Mouse (Mus musculus): ENCODE data around the gene Mcat.
"Not testable (repeated sequence)": the region's sequence is repeated elsewhere in the genome, so short reads cannot be mapped to it uniquely, and the experiment has no call there.

The Mcat gene

DNA sequence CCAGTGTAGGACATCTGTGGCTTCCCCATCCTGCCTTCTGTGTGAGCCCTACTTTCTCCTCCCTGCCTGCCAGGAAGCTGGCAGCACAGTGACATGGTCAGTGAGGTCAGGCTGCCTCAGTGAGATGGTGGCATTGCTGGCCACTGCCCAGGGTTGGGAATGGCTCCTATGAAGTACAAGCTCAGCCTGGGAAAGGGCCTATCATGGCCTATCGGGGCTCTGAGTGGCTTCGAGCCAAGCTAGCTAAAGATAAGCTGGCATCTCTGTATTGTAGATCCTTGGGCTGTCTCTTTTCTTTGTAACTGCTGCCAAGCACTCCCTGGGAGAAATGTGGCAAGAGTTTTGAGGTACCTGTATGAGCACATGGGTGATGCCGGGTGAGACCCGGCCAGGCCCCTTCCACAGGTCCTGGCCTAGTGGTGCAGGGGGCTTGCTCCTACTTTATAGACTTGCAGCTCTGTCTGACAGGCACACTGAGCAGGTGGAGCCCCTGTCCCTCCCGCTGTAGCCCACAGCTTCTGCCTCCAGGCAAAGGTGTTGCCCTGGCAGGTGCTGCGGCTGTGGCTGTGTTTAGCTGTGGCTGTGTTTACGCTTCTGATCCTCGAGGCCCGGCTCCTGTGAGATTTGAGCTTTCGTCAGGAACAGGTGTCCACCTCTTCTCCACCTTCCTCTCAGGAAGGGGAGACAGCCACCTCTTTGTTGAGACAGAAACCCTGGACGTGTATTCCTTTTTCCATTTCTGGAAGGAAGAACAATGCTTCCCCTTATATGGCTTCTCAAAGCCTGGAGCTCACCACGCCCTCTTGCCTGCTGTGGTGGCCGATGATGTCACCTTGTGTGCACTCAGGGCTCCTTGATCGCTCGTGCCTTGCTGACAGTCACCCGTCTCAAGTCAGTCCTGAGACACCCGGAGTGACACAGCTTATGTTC, 28.4 kb downstream of the Mcat start:
- DNase-seq = no peak

- no peak for DNase-seq
Measured at GRCm38 (mm10) chr15:83532606-83533005, 31.0 kb downstream of the Mcat start.

DNA sequence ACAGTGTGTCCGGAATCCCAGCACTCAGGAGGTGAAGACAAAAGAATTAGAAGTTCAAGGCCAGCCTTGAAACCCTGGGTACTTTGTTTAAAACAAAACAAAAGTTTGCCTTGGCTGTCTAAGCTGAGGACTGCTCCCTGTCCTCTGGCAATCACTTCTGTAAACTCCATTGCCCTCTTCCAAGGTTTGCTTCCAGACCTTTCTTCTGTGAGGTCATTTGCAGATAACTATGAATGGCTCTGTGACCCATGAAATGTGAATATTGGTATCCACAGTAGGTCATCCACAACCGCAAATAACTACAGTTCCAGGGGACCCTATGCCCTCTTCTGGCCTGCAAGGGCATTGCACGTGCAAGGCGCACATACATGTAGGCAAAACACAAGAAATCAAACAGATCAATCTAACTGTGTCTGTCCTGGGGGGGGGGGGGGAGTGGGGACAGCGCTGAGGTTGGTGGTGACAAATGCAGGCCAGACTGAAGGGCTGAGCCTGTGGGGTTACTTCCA, 31.6 kb downstream of the Mcat start:
- no peak for DNase-seq

GRCm38 (mm10) chr15:83530688-83531087, 32.9 kb downstream of the Mcat start:
- no peak for DNase-seq

- DNase-seq = no peak
Measured at GRCm38 (mm10) chr15:83530233-83530632, 33.4 kb downstream of the Mcat start.

DNA sequence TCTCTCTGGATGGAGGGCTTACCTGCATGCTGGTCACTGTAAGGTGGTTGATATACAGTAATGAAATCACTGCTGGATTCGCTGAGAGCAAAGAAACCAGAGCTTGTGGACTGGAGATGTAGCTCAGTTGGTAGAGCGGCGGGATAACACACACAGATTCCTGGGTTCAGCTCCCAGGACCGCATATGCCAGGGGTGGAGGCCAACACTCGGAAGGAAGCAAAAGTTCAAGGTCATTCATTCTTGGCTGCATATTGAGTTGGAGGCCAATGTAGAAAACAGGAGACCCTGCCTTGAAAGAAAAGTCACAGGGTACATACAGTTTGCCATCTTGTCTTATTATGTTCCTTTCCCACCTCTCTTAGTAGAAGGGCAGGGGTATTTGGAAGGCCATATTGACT, 33.8 kb downstream of the Mcat start:
- no peak for DNase-seq

DNA sequence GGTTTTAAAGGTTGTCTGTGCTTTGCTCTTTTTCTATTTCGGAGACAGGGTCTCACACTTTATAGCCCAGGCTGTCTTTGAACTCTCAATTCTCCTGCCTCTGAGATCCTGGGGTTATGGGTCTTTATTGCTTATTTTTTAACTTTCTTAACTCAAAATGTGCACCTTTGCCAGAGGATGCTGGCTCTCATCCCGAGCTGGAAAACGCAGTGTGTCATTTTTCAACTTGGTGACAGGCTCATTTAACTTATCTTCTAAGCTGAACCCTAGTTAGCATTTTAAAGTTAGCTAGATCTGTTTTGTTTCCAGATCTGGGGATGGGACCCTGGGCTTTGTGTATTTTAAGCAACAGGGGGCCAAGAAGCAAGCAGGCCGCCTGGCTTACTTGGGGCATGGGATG, 34.7 kb downstream of the Mcat start:
- no peak for DNase-seq

GRCm38 (mm10) chr15:83527747-83528146, 35.8 kb downstream of the Mcat start:
- no peak for DNase-seq

DNA sequence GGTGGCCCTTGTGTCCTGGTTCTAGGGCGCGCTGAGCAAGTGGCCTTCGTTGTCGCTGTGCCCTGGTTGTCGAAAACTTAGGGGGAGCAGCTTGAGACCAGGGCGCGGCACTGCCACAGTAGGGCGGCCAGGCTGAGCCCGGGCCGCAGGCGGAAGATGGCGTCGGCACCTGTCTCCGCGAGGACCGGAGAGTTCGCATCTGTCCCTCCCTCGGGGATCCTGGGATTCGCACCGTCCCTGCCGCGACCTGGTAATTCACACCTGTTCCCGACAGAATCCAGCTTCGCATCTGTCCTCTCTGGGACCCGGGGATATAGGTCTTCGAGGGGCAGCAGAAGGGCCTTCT, 36.5 kb downstream of the Mcat start:
- peak in 1 of 2 experiments; percentile 22 for DNase-seq

- peak; percentile 22 to 39 for DNase-seq
Measured at GRCm38 (mm10) chr15:83526424-83527091, 37.0 kb downstream of the Mcat start, which contains the start of gene Bik. Gene Bik (plus strand): TSS chr15:83526862.

- no peak for DNase-seq
Measured at GRCm38 (mm10) chr15:83524333-83524729, 39.3 kb downstream of the Mcat start.

GRCm38 (mm10) chr15:83523638-83524332, 39.8 kb downstream of the Mcat start:
- no peak for DNase-seq

- DNase-seq = no peak
Measured at GRCm38 (mm10) chr15:83523196-83523595, 40.4 kb downstream of the Mcat start.

GRCm38 (mm10) chr15:83520861-83521382, 42.7 kb downstream of the Mcat start:
- no peak for DNase-seq

- peak; percentile 63 to 73 for DNase-seq
Measured at GRCm38 (mm10) chr15:83518215-83519048, 45.2 kb downstream of the Mcat start.

DNA sequence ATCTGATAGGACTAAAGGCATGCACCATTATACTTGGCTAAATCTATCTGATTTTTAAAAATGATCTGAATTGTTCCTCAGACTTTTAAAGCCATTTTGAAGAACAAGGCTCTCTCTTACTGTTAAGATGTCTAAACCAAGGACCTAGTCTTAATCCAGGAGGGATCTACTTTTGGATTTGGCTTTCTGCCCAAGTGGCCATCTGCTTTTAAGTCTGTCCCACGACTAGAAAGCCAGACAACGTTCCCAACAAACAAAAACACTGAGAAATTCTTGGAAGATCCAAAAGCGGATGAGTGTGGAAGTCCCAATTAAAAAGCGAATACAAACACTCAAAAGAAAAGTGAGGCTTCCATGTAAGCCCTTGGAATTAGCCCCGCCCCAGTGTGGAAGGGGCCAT, 48.6 kb downstream of the Mcat start:
- no peak for DNase-seq

GRCm38 (mm10) chr15:83512489-83513281, 50.9 kb downstream of the Mcat start:
- DNase-seq = no peak

GRCm38 (mm10) chr15:83510805-83511405, 52.7 kb downstream of the Mcat start, which contains the start of gene Ttll1:
Gene Ttll1 (minus strand): TSS chr15:83510893.
- DNase-seq = peak; percentile 98

GRCm38 (mm10) chr15:83509950-83510804, 53.4 kb downstream of the Mcat start:
- no peak for DNase-seq

DNA sequence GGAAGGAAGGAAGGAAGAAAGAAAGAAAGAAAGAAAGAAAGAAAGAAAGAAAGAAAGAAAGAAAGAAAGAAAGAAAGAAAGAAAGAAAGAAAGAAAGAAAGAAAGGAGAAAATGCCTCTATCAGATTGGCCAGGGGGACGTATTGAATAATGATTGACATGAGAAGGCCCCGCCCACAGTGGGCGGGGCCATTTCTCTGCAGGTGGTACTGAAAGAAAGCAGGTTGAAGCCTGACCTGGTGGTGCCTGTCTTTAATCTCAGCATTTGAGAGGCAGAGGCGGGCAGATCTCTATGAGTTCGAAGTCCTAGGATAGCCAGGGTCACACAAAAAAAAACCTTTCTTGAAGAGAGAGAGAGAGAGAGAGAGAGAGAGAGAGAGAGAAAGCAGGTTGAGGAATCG, 62.1 kb downstream of the Mcat start:
- DNase-seq = not testable (repeated sequence)

Data from B cell, adult 2 months (primary cell).